Mouse (Mus musculus) left cerebral cortex, postnatal 25 days (tissue): Measurements from ENCODE around the gene Itga3. TPM values are rescaled to one million over a fixed set of nuclear protein-coding genes. Genes with fewer than 3 reads are reported as not detected.

Experiments used
- DNase-seq, 2 experiments: peaks; one replicate each; pipeline ENCODE4 v3.0.0; 2022; ENCODE audit warnings: low spot score in 2 of 2, mixed read lengths in 1 of 2
- intact Hi-C: fragments of 180-260 bp; cut with DNase I; formaldehyde crosslinking; loops from one replicate; pipeline ENCODE4 v1.15.1; 2025
- total RNA-seq, 2 experiments: library from RNA; stranded (reverse); gene quantifications; 2 replicates each; pipeline ENCODE4 v1.2.3; 2021

Gene Itga3
- total RNA-seq, 2 experiments from 2014 or later, result 13.8 to 14.5 TPM

DNA sequence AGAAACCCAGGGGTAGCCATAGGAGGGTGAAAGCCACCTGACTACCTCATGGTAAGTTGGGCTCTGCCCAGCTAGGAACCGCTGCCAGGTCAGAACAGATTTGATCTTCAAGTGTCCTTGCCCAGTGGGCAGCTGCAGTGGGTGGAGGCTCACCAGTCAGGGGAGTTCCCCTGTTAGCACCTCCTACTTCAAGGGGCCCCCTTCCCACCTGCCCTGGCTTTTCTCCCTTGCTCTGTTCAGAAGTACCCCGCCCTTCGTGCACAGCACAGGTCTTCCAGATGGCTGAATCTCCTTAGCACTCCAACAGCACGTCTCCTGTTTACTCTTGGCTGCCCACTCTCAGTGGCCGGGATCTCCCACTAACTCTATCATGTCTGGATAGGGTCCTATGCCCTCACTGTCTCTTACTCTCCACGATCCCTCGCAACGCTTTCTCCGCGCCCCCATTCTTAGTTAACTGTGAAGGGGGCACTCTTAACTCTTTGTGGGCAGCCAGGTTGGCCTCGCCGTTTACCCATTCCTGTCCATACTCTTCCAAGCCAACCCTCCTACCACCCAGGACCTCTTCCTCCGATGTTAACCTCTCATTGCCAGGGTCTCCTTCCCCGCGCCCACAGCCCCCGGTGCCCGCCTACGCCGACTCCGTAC is 36.0 kb downstream of the Itga3 start:
- peak in 1 of 2 experiments; percentile 62 for DNase-seq
- intact Hi-C loops, result loop anchor here (5.0 to 10.0 kb wide), 3 partner anchors 63 to 214 kb away; partner anchors contain the start of genes Col1a1 and Sgca

DNA sequence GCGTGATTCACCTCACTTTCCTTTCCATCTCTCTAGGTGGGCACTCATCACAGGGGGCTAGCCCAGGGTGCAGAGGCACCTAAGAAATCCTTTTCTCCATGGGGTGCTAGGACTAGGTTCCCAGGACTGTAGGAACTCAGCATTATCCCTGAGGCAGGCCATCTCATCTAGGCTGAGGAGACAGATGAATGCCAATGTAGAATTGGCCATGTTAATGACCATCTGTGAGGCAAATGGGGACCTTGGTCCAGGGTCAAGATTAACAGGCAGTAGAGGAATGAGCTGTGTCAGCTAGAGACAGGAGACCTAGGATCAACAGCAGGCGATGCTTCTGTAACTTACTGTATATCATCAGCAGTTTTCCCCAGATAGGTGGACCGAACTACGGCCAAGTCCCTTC is 36.8 kb downstream of the Itga3 start:
- intact Hi-C loops, result loop anchor here (5.0 to 10.0 kb wide), 4 partner anchors 47 to 215 kb away; partner anchors contain the start of genes Col1a1, Ppp1r9b and Sgca
- no peak for DNase-seq

DNA sequence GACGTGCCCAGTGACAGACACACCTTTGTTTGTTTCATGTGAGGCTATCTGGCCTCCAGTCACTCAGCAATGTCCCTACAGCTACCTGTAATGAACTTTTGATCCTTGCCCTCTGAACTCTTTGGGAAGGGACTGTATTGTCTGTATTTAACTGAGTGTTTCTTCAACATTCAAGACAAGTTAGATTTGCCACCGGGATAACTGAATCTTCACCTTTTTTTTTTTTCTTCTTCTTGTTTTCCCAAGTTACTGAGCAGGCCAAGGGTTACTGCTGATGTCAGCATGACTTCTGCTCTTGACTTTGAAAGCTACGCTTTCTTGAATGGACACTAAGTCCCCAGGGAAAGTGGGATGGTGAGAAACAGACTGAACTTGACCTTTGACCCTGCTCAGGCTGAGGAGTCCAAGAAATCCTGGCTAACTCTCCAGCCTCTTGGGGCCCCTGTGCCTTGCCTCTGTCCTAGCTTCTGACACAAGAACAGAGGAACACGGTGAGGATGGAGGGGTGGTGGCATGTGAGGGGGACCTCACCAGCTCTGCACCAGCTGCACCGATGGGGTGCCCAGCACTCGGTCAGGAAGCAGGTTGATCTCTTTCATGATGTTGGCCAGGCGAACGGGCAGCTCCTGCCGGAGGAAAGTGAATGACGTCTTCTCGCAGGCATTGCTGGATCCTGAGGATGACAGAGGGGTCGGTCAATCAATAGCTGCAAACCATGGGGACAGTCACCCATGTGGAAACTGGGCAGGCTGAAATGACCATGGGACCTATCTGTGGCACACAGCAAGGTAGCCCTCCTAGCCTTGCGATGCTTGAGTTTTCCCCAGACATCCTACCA is 37.6 kb downstream of the Itga3 start:
- intact Hi-C loops, result loop anchor here (5.0 kb wide), 1 partner anchor 47 kb away; the partner anchor contains the start of gene Ppp1r9b

GRCm38 (mm10) chr11:95038156-95038817 is 38.3 kb downstream of the Itga3 start:
- intact Hi-C loops, result loop anchor here (5.0 kb wide), 1 partner anchor 46 kb away; the partner anchor contains the start of gene Ppp1r9b
- peak in 1 of 2 experiments; percentile 35 for DNase-seq

More for the DNA sequence above, 37.6 kb downstream of the Itga3 start:
- no peak for DNase-seq

DNA sequence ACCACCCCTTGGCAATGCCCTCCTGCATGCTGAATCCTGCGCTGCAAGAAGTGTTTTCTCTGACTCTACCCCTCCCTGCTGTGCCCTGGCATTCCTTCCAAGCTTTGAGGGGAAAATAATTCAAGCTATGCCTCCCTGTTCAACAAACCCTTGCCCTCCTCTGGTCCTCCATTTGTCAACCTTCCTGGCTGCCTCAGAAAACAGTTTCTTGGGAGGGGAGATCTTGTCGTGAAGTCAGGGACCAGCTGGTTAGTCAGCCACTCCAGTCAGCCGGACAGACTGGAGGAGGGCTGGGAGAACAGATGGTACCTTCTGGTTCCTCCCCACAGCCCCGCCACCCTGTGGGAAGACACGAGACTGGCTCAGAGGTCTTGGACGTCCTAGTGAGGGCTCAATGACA is 39.3 kb downstream of the Itga3 start:
- peak in 1 of 2 experiments; percentile 68 for DNase-seq
- intact Hi-C loops, result loop anchor here (5.0 kb wide), 1 partner anchor 45 kb away; the partner anchor contains the start of gene Ppp1r9b

DNA sequence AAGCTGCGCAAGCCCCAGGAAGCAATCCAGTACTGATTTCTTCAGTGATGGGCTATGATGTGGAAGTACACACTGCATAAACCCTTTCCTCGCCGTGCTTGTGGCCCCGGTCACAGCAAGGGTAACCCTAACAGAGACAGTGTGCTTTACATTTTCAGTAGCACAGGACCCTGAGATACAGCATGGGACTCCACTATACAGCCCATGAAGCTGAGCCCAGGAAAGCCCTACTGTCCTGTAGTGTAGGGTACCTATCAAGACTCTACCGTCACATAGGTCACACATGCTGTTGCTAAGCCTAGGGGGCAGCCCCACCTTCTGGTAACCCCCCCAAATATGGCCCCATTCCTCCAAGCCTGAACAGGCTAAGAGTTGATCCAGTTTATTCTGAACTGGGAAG is 40.1 kb downstream of the Itga3 start:
- no peak for DNase-seq
- intact Hi-C loops, result loop anchor here (5.0 kb wide), 1 partner anchor 44 kb away; the partner anchor contains the start of gene Ppp1r9b

DNA sequence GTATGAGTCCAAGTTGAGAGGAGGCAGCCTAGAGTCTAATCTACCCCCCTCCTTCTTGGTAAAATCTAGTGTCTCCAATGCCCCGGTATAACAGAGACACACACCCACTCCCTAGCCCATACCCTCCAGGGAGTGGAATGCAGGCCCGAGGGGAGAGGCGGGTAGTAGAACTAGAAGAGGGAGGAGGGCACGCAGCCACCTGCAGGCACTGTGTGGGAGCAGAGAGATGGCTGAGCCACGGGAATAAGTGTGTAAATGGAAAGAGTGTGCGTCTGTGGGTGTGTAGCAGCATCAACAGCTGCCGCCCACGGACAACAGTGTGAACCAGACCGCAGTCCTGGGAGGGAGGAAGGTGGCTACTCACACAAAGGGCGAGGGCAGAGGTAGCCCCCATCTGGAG is 41.7 kb downstream of the Itga3 start:
- intact Hi-C loops, result loop anchor here (5.0 kb wide), 1 partner anchor 43 kb away; the partner anchor contains the start of gene Ppp1r9b
- DNase-seq, result peak; percentile 49 to 81

DNA sequence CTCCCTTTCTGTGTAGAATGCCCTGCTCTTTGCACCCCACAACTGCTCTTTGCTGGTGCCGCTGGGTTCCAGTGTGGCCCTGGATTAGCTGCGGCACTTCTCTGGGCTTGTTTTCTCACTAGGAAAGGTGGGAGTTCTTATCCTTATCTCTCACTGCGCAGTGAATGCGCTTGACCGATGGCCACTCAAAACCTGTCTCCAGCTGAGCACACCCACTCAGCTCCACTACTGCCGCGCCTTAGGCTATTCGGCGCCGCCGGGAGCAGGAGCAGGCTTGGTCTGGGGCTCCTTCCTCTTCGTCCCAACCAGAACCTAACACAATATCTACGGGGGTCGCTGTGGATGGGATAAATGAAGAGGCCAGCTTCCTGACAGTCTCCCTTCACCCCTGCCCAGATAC is 43.0 kb downstream of the Itga3 start:
- no peak for DNase-seq
- intact Hi-C loops, result no loop called here

- intact Hi-C loops, result no loop called here
- DNase-seq, result no peak
Observed at GRCm38 (mm10) chr11:95032945-95033344, 43.7 kb downstream of the Itga3 start.

- intact Hi-C loops, result no loop called here
- no peak for DNase-seq
Observed at GRCm38 (mm10) chr11:95027850-95028470, 48.6 kb downstream of the Itga3 start.

DNA sequence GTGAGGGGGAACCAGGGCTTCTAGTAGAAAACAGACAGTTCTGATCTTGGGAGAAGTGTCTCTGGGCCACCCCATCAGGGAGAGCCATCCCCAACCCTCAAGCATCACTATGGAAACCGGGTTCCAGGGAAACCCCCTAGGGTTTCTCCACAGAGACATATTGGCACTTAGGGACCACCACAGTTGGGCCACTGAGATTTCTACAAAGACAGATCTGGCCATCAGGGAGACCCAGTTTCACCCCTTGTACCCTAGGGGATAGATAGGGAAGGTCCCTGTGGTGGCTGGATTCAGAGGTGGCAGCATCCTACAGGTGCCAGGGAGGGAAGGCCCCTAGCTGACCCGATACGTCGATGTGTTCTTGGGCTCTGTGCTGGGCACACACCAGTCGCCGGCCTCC is 49.8 kb downstream of the Itga3 start:
- intact Hi-C loops, result no loop called here
- DNase-seq, result no peak

DNA sequence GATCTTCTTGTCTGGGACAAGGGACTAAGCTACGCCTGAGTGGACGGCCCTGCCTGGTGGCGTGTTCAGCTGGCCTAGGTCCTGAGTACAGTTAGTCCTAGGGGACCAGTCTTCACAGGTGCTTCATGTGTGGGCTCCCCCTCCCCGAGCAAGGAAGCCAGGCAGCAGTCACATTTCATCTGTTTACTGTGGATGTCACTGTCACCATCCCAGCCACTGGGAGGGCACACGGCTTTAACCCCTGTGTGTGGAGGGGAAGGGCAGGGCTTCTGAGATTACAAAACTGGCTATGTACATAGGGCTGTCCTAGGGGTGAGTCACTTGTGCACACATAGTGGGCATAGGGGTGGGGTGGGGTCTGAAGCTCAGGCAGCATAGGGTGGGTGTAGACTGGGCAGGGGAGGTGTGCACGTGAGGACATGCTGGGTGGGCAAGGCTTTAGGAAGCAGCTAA is 50.5 kb downstream of the Itga3 start:
- intact Hi-C loops, result no loop called here
- DNase-seq, result no peak

GRCm38 (mm10) chr11:95025227-95026012 is 51.2 kb downstream of the Itga3 start:
- intact Hi-C loops, result no loop called here
- no peak for DNase-seq

- intact Hi-C loops, result no loop called here
- peak; percentile 60 to 61 for DNase-seq
Observed at GRCm38 (mm10) chr11:95024439-95025184, 52.0 kb downstream of the Itga3 start.

DNA sequence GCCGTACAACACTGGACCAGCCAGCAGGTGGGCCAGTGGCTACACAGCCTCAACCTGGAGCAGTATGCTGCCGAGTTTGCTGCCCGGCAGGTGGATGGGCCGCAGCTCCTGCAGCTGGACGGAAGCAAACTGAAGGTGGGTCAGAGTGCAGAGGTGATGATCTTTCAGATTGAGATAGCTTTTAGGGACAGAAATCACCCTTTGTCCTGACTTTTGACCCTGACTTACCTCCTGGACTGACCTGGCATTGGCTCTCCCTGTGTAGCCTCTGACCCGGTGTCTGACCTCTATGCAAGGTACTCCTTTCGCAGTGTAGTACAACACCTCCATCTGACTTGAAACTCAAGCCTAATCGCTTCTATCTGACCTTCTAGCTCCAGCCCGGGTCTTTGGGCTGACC is 53.1 kb downstream of the Itga3 start:
- intact Hi-C loops, result no loop called here
- DNase-seq, result no peak

- intact Hi-C loops, result no loop called here
- no peak for DNase-seq
Observed at GRCm38 (mm10) chr11:95022237-95022992, 54.2 kb downstream of the Itga3 start.

- no peak for DNase-seq
- intact Hi-C loops, result no loop called here
Observed at GRCm38 (mm10) chr11:95015484-95015883, 61.1 kb downstream of the Itga3 start.
